Mouse (Mus musculus): Measurements from ENCODE around the gene Cd300ld3.
A peak's percentile ranks its signal among the peaks of the same experiment; 100 is the strongest.

Cd300ld3 gene

GRCm38 (mm10) chr11:115048259-115048658, at the start of gene Cd300ld3:
Cd300ld3 (minus strand) TSS chr11:115048409.
- DNase-seq (ENCODE audit: extremely low read depth, insufficient read length, low spot score), result no peak

- no peak for DNase-seq (ENCODE audit: extremely low read depth, insufficient read length, low spot score)
These were observed 43.9 kb upstream of the Cd300ld3 start for GRCm38 (mm10) chr11:115092140-115092539.

- no peak for DNase-seq (ENCODE audit: extremely low read depth, insufficient read length, low spot score)
These were observed 43.2 kb upstream of the Cd300ld3 start, which contains the start of gene Rab37 for GRCm38 (mm10) chr11:115091362-115091901. Rab37 (plus strand) TSS chr11:115091431.

- DNase-seq (ENCODE audit: extremely low read depth, insufficient read length, low spot score), result no peak
These were observed 41.6 kb upstream of the Cd300ld3 start for GRCm38 (mm10) chr11:115089853-115090252.

- DNase-seq (ENCODE audit: extremely low read depth, insufficient read length, low spot score), result no peak
These were observed 38.0 kb upstream of the Cd300ld3 start for GRCm38 (mm10) chr11:115086213-115086612.

GRCm38 (mm10) chr11:115085064-115085463, 36.9 kb upstream of the Cd300ld3 start:
- no peak for DNase-seq (ENCODE audit: extremely low read depth, insufficient read length, low spot score)

GRCm38 (mm10) chr11:115084595-115084994, 36.4 kb upstream of the Cd300ld3 start:
- no peak for DNase-seq (ENCODE audit: extremely low read depth, insufficient read length, low spot score)

GRCm38 (mm10) chr11:115083376-115084139, 35.3 kb upstream of the Cd300ld3 start:
- DNase-seq (ENCODE audit: extremely low read depth, insufficient read length, low spot score), result peak; percentile 21

- DNase-seq (ENCODE audit: extremely low read depth, insufficient read length, low spot score), result no peak
These were observed 34.0 kb upstream of the Cd300ld3 start for GRCm38 (mm10) chr11:115082196-115082595.

- no peak for DNase-seq (ENCODE audit: extremely low read depth, insufficient read length, low spot score)
These were observed 33.2 kb upstream of the Cd300ld3 start for GRCm38 (mm10) chr11:115081373-115081772.

GRCm38 (mm10) chr11:115080886-115081285, 32.7 kb upstream of the Cd300ld3 start:
- DNase-seq (ENCODE audit: extremely low read depth, insufficient read length, low spot score), result peak; percentile 49

- DNase-seq (ENCODE audit: extremely low read depth, insufficient read length, low spot score), result no peak
These were observed 30.5 kb upstream of the Cd300ld3 start for GRCm38 (mm10) chr11:115078680-115079079.

GRCm38 (mm10) chr11:115077436-115077835, 29.2 kb upstream of the Cd300ld3 start:
- DNase-seq (ENCODE audit: extremely low read depth, insufficient read length, low spot score), result no peak

GRCm38 (mm10) chr11:115075859-115076258, 27.6 kb upstream of the Cd300ld3 start:
- no peak for DNase-seq (ENCODE audit: extremely low read depth, insufficient read length, low spot score)

- DNase-seq (ENCODE audit: extremely low read depth, insufficient read length, low spot score), result no peak
These were observed 27.2 kb upstream of the Cd300ld3 start for GRCm38 (mm10) chr11:115075407-115075806.

- DNase-seq (ENCODE audit: extremely low read depth, insufficient read length, low spot score), result no peak
These were observed 24.8 kb upstream of the Cd300ld3 start for GRCm38 (mm10) chr11:115073002-115073401.

GRCm38 (mm10) chr11:115071631-115072294, 23.6 kb upstream of the Cd300ld3 start:
- DNase-seq (ENCODE audit: extremely low read depth, insufficient read length, low spot score), result peak; percentile 94

GRCm38 (mm10) chr11:115071015-115071551, 22.9 kb upstream of the Cd300ld3 start:
- no peak for DNase-seq (ENCODE audit: extremely low read depth, insufficient read length, low spot score)

GRCm38 (mm10) chr11:115066768-115067167, 18.6 kb upstream of the Cd300ld3 start:
- no peak for DNase-seq (ENCODE audit: extremely low read depth, insufficient read length, low spot score)

- no peak for DNase-seq (ENCODE audit: extremely low read depth, insufficient read length, low spot score)
These were observed 13.9 kb upstream of the Cd300ld3 start, which contains the start of gene Cd300e for GRCm38 (mm10) chr11:115062077-115062476. Cd300e (minus strand) TSS chr11:115062177.

- DNase-seq (ENCODE audit: extremely low read depth, insufficient read length, low spot score), result no peak
These were observed 11.6 kb upstream of the Cd300ld3 start for GRCm38 (mm10) chr11:115059797-115060196.

Measured in 3134 (cell line).